Mouse (Mus musculus) Patski (cell line): ENCODE results near the gene Atxn1l. TPM values are rescaled to one million over a fixed set of nuclear protein-coding genes. Genes with fewer than 3 reads are reported as not detected.

Experiments used
- ATAC-seq: fragments of 100-300 bp; one replicate; pipeline ENCODE4 v1.8.0; 2021
- CTCF ChIA-PET: fragments of 350-600 bp; sonication (Branson Sonifier 250); formaldehyde crosslinking; loops from one replicate; lab custom pipeline; 2022; ENCODE audit warnings: inconsistent platforms; lab: Charles Lee
- POLR2A ChIA-PET: fragments of 350-600 bp; sonication (Branson Sonifier 250); formaldehyde crosslinking; loops from one replicate; lab custom pipeline; 2022; ENCODE audit warnings: antibody characterized with exemption, inconsistent platforms; lab: Charles Lee
- DNase-seq: peaks from one replicate; pipeline ENCODE4 v3.0.0-alpha.2; 2011; ENCODE audit warnings: low read depth, low spot score
- H3K27me3 ChIP-seq: fragments of 371-371 bp; one replicate; pipeline ENCODE4 v1.5.1; 2021
- CTCF ChIP-seq: fragments of 100-300 bp; IDR thresholded peaks from one replicate; pipeline ENCODE4 v1.5.1; 2021
- in situ Hi-C: fragments of 300-500 bp; cut with MboI; formaldehyde crosslinking; loops from 3 replicates; pipeline ENCODE4 v1.11.1; 2018; ENCODE audit warnings: low pct_unique_long_range_greater_than_20kb, mixed read lengths
- polyA plus RNA-seq: library from polyadenylated mRNA; unstranded; gene quantifications from one replicate; pipeline ENCODE4 v1.2.3, GENCODE M21; 2021

Gene Atxn1l
- polyA plus RNA-seq, 1 experiment from 2014 or later, result 40.5 TPM

DNA sequence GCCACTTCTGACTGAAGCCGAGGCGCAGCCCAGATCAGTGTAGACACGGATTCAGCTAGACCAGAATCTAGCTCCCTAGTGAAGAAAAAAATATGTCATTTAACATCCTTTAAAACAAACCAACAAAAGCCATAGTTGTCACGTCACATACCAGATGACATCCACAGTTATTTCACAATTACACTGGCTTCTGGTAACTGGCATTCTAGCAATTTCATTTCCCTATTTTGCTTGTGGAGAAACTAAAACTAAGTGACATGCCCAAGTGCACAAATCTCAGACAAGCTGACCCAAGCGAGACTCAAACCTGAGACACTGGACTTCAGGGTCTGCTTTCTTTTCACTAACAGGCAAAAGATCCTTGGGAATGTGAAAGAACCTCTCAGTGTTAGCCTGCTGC lies 55.4 kb downstream of the Atxn1l start:
- ChIA-PET CTCF (interaction anchor here (1.2 kb wide), 1 partner anchor 25 kb away, joined by 3 read pairs; no protein-coding TSS in a partner anchor), POLR2A (interaction anchor here (0.9 kb wide), 1 partner anchor 12 kb away, joined by 3 read pairs; no protein-coding TSS in a partner anchor)
- no peak for TF ChIP-seq CTCF
- DNase-seq (no peak), ATAC-seq (peak; percentile 1)
- in situ Hi-C loops, result no loop called here
- H3K27me3 ChIP-seq, result no peaks in the 10 kb centered on the region

DNA sequence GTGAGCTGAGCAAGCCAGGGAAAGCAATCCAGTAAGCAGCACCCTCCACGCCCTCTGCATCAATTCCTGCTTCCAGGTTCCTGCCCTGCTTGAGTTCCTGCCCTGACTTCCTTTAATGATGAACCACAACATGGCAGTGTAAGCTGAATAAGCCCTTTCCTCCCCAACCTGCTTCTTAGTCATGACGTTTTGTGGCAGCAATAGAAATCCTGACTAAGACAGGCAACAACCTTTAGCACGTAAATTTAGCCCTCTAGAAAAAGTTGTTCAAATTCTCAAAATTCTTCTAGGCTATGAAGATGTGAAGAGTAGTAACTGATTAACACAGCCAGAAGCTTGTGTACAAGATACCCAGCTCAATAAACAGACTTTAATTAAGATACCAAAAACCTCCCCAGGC lies 56.0 kb downstream of the Atxn1l start:
- no peak for TF ChIP-seq CTCF
- ChIA-PET CTCF (interaction anchor here (1.2 kb wide), 1 partner anchor 25 kb away, joined by 3 read pairs; no protein-coding TSS in a partner anchor), POLR2A (interaction anchor here (0.9 kb wide), 1 partner anchor 13 kb away, joined by 3 read pairs; no protein-coding TSS in a partner anchor)
- no peaks in the 10 kb centered on the region for H3K27me3 ChIP-seq
- ATAC-seq (peak; percentile 72), DNase-seq (peak; percentile 43)
- in situ Hi-C loops, result no loop called here

Other genes starting within 250 kb of the Atxn1l start
- not detected for gene Pmfbp1, start 243.7 kb downstream of the Atxn1l start, polyA plus RNA-seq
- gene Dhx38, start 171.9 kb downstream of the Atxn1l start, polyA plus RNA-seq, result 39.9 TPM
- gene Txnl4b, start 171.8 kb downstream of the Atxn1l start, polyA plus RNA-seq, result 14.8 TPM
- 0.45 TPM for gene Hp, start 158.6 kb downstream of the Atxn1l start, polyA plus RNA-seq
- 14.3 TPM for gene Dhodh, start 129.1 kb downstream of the Atxn1l start, polyA plus RNA-seq
- 0.45 TPM for gene Pkd1l3, start 123.2 kb downstream of the Atxn1l start, polyA plus RNA-seq
- gene Ist1, start 44.5 kb downstream of the Atxn1l start, polyA plus RNA-seq, result 104 TPM
- gene Zfp821, start 32.2 kb downstream of the Atxn1l start, polyA plus RNA-seq, result 28.7 TPM
- gene Ap1g1, start 40.8 kb upstream of the Atxn1l start, polyA plus RNA-seq, result 104 TPM
- gene Phlpp2, start 130.8 kb upstream of the Atxn1l start, polyA plus RNA-seq, result 11.1 TPM
- gene Marveld3, start 224.5 kb upstream of the Atxn1l start, polyA plus RNA-seq, result 11.7 TPM